Mouse (Mus musculus) liver, embryonic 14.5 days (tissue): ENCODE results near the gene Arhgap20.

Experiments
- CTCF ChIP-seq: IDR thresholded peaks from 2 replicates; pipeline ENCODE4 v1.5.1; 2016; ENCODE audit warnings: antibody characterized with exemption, low read depth, control low read depth
- EP300 ChIP-seq: IDR thresholded peaks from 2 replicates; pipeline ENCODE4 v1.6.1; 2016; ENCODE audit warnings: antibody characterized with exemption, low read depth

DNA sequence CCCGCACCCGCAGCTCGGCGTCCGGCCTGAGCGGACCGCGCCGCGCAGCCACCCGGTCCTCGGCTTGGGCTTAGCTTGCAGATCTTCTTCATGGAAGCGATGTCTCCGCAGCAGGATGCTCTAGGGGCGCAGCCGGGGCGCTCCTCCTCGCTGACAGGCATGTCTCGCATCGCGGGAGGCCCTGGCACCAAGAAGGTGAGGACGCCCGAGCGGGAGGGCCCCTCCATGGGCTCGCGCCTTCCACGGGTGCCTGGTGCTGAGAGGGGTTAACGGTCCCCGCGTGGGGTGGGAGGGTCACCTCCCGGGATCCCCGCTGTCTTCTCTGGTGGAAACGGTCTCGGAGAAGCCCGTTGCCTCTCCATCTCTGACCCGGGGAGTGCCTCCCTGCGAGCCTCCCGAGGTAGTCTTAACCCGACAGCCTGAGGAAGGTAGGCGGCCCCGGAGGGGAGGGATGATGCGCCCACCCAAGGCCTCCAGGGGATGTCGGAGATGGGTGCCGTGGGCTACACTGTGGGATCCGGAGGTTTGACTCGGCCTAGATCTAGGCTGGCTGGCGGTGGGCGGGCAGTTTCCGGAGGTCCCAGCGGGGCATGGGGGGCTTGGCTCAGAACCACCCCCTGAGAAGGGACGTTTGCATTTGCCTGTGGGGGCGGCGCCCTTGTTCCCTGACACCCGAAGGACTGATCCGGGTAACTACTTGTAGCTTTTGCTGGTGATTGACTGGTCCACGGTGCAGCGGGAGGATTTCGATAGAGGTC lies 459 bp downstream of the Arhgap20 start:
- TF ChIP-seq CTCF = no peak
- no peak for TF ChIP-seq EP300
